Mouse (Mus musculus): ENCODE results near the gene Olfr1413.

- no peak for TF ChIP-seq CTCF (IDR thresholded peaks at IDR 0.05; ENCODE audit: extremely low read depth, insufficient read depth, low read length)
- no peak for TF ChIP-seq POLR2A (IDR thresholded peaks at IDR 0.05; ENCODE audit: extremely low read depth, insufficient read depth, low read length)
Observed at GRCm38 (mm10) chr1:92594111-92594510, 23.0 kb downstream of the Olfr1413 start, which contains the start of gene Olfr1411.

Measured in cortical plate, adult 2 months (tissue).